Mouse (Mus musculus) liver, embryonic 16.5 days (tissue): ENCODE data around the gene Ubac2. TPM values are rescaled to one million over a fixed set of nuclear protein-coding genes. Genes with fewer than 3 reads are reported as not detected.

ENCODE experiments used
- ATAC-seq: fragments of 200-750 bp; cut with Nextera tagmentation; 2 replicates; pipeline ENCODE4 v1.8.0; 2017; ENCODE audit warnings: low read depth, mild to moderate bottlenecking, moderate number of reproducible peaks, moderate library complexity
- H3K27ac ChIP-seq: fragments of 300-500 bp; sonication (generic); 2 replicates; pipeline ENCODE4 v1.5.1; 2014; ENCODE audit warnings: mild to moderate bottlenecking, low read length
- H3K27me3 ChIP-seq: fragments of 300-500 bp; sonication (generic); 2 replicates; pipeline ENCODE4 v1.6.1; 2014; ENCODE audit warnings: low read depth, low read length, mixed read lengths; ENCODE audit not compliant: control insufficient read depth, insufficient read depth
- H3K36me3 ChIP-seq: fragments of 300-500 bp; sonication (generic); 2 replicates; pipeline ENCODE4 v1.6.1; 2014; ENCODE audit warnings: mild to moderate bottlenecking; ENCODE audit not compliant: control insufficient read depth, insufficient read depth
- H3K4me1 ChIP-seq: fragments of 300-500 bp; sonication (generic); 2 replicates; pipeline ENCODE4 v1.6.1; 2014; ENCODE audit warnings: low read depth, low read length, mixed read lengths; ENCODE audit not compliant: control insufficient read depth
- H3K4me2 ChIP-seq: fragments of 300-500 bp; sonication (generic); 2 replicates; pipeline ENCODE4 v1.6.1; 2014; ENCODE audit warnings: low read depth, low read length, mixed read lengths
- H3K4me3 ChIP-seq: fragments of 300-500 bp; sonication (generic); 2 replicates; pipeline ENCODE4 v1.5.1; 2014; ENCODE audit warnings: low read depth, mild to moderate bottlenecking, low read length
- H3K9ac ChIP-seq: fragments of 300-500 bp; sonication (generic); 2 replicates; pipeline ENCODE4 v1.6.1; 2014; ENCODE audit warnings: low read depth, low read length
- H3K9me3 ChIP-seq: fragments of 300-500 bp; sonication (generic); replicated peaks from 2 replicates; pipeline ENCODE4 v1.6.1; 2016; ENCODE audit warnings: low read length; ENCODE audit not compliant: control insufficient read depth
- WGBS: fragments of 180-500 bp; shearing (Covaris S2); extraction: QIAGEN DNeasy Blood & Tissue Kit; methylation state at CpG from one replicate; pipeline ENCODE4 v1.1.7; 2014; ENCODE audit not compliant: insufficient replicate concordance; 5-methylcytosine and 5-hydroxymethylcytosine counted together
- polyA plus RNA-seq: library from polyadenylated mRNA; unstranded; fragments of >200 nt; fragmentation: Nextera tagmentation; extraction: Ambion mirVana; gene quantifications from 2 replicates; pipeline ENCODE4 v1.2.1, GENCODE M21; 2015

Ubac2 gene
- polyA plus RNA-seq, 1 experiment from 2014 or later = 22.1 TPM

- no peak overlapping the region for H3K4me3 ChIP-seq
- 0 out of 2 replicates have a peak, but pooled peaks have one; percentile 20 for ATAC-seq
- H3K4me1 ChIP-seq = peaks cover 16% of the 10 kb centered on the region
- no peaks in the 10 kb centered on the region for H3K36me3 ChIP-seq
- H3K27me3 ChIP-seq = no peaks in the 10 kb centered on the region
- 57% methylated on average over 12 of the region's 12 CpGs for WGBS
- H3K27ac ChIP-seq = no peak overlapping the region
- H3K9me3 ChIP-seq = no peaks in the 10 kb centered on the region
- H3K9ac ChIP-seq = no peak overlapping the region
- H3K4me2 ChIP-seq = no peak overlapping the region
Measured at GRCm38 (mm10) chr14:121961496-121962127, 83.2 kb downstream of the Ubac2 start.

- WGBS = 58% methylated on average over 14 of the region's 14 CpGs
- H3K9me3 ChIP-seq = no peaks in the 10 kb centered on the region
- peaks cover 14% of the 10 kb centered on the region for H3K4me1 ChIP-seq
- no peak overlapping the region for H3K9ac ChIP-seq
- H3K27me3 ChIP-seq = no peaks in the 10 kb centered on the region
- ATAC-seq = peak; percentile 35; the same call in 1 of the 2 replicates
- no peak overlapping the region for H3K27ac ChIP-seq
- H3K4me3 ChIP-seq = no peak overlapping the region
- H3K4me2 ChIP-seq = no peak overlapping the region
- H3K36me3 ChIP-seq = no peaks in the 10 kb centered on the region
Measured at GRCm38 (mm10) chr14:121962128-121962890, 83.9 kb downstream of the Ubac2 start.

- Histone ChIP-seq H3K4me2 (no peak overlapping the region), H3K27ac (peak overlapping the region; percentile 30), H3K9me3 (no peaks in the 10 kb centered on the region), H3K9ac (no peak overlapping the region), H3K27me3 (no peaks in the 10 kb centered on the region), H3K36me3 (no peaks in the 10 kb centered on the region), H3K4me3 (no peak overlapping the region), H3K4me1 (peaks cover 14% of the 10 kb centered on the region)
- WGBS = 48% methylated on average over 9 of the region's 9 CpGs
- no peak for ATAC-seq
Measured at GRCm38 (mm10) chr14:121963251-121963941, 85.0 kb downstream of the Ubac2 start.

DNA sequence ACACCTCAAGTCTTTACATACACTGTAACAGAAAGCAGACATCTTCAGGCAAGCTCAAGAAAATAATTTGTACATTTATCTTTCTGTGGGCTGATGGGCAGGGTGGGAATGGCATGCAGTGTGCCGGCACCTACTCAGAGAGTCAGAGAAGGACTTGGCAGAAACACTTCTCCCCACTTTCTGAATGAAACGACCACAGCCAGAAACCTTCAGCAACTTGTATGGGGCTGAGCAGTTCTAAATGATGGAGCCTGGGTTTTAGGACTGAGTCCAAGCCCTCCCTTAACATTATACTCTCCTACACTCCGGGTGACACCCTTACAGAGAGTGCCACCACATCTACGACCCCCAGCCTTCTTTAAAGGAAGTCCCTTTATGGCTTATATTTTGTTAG is 85.5 kb downstream of the Ubac2 start:
- Histone ChIP-seq H3K4me3 (no peak overlapping the region), H3K27me3 (no peaks in the 10 kb centered on the region), H3K36me3 (no peaks in the 10 kb centered on the region), H3K9ac (no peak overlapping the region), H3K27ac (peak overlapping the region; percentile 30), H3K9me3 (no peaks in the 10 kb centered on the region), H3K4me2 (no peak overlapping the region), H3K4me1 (peaks cover 14% of the 10 kb centered on the region)
- ATAC-seq = no peak
- WGBS = 32% methylated on average over 4 of the region's 4 CpGs

DNA sequence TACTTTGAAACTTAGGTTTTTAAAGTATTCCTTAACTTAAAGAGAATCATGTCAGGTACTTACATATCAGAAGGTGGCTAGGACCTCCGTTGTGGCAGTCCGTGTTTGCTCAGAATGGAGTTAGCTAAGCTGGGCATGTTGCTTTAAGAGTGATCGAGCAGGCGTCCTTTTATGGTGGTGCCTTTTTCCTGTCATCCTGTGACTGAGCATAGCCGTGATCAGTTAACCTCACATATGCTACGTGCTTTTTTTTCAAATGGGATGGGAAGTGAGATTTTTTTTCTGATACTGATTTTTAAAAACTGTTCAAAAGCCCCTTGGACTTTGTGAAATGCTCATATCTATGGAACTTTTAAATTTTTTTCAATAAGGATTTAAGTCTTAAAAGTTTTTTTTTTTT is 86.6 kb downstream of the Ubac2 start, which contains the start of gene Gpr183:
Gene Gpr183, minus strand, starts transcription at position 206 of the 400 bp plus-strand sequence.
- no peak within 1 kb of the TSS for H3K4me2 ChIP-seq
- no peak within 1 kb of the TSS for H3K9ac ChIP-seq
- ATAC-seq = no peak
- H3K4me3 ChIP-seq = no peak within 1 kb of the TSS
- no peaks in the 10 kb centered on the region for H3K27me3 ChIP-seq
- peaks cover 14% of the 10 kb centered on the region for H3K4me1 ChIP-seq
- H3K9me3 ChIP-seq = no peaks in the 10 kb centered on the region
- H3K27ac ChIP-seq = no peak within 1 kb of the TSS
- H3K36me3 ChIP-seq = no peaks in the 10 kb centered on the region
- 19% methylated on average over 6 of the region's 6 CpGs for WGBS

DNA sequence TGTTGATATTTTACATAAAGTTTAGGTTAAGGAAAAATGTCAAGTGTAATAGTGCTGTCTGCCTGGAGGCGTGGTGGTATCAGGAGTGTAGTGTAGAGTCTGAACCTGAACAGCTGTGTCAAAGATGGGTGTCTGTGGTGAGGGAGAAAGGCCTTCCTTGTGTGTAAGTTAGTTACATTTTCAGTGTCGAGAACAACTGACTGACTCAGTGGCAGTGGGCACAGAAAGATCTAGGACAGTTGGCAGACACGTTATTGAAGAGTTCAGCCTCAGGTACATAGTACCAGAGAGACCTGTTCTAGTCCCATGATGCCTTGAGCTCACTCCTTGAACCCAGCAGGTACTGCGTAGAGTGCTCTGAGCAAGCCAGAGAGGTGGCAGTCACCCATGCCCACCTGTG is 87.0 kb downstream of the Ubac2 start:
- Histone ChIP-seq H3K27ac (no peak overlapping the region), H3K4me2 (no peak overlapping the region), H3K9me3 (no peaks in the 10 kb centered on the region), H3K4me1 (peaks cover 14% of the 10 kb centered on the region), H3K9ac (no peak overlapping the region), H3K36me3 (no peaks in the 10 kb centered on the region), H3K27me3 (no peaks in the 10 kb centered on the region), H3K4me3 (no peak overlapping the region)
- 57% methylated on average over 4 of the region's 4 CpGs for WGBS
- no peak for ATAC-seq

GRCm38 (mm10) chr14:121967095-121967494 is 88.7 kb downstream of the Ubac2 start:
- no peaks in the 10 kb centered on the region for H3K9me3 ChIP-seq
- no peaks in the 10 kb centered on the region for H3K36me3 ChIP-seq
- H3K4me2 ChIP-seq = no peak overlapping the region
- H3K4me1 ChIP-seq = peaks cover 5% of the 10 kb centered on the region
- no peaks in the 10 kb centered on the region for H3K27me3 ChIP-seq
- WGBS = 49% methylated on average over 4 of the region's 4 CpGs
- H3K4me3 ChIP-seq = no peak overlapping the region
- no peak for ATAC-seq
- no peak overlapping the region for H3K27ac ChIP-seq
- no peak overlapping the region for H3K9ac ChIP-seq

- H3K27ac ChIP-seq = no peak overlapping the region
- ATAC-seq = no peak
Measured at GRCm38 (mm10) chr14:121970402-121970801, 92.0 kb downstream of the Ubac2 start.

DNA sequence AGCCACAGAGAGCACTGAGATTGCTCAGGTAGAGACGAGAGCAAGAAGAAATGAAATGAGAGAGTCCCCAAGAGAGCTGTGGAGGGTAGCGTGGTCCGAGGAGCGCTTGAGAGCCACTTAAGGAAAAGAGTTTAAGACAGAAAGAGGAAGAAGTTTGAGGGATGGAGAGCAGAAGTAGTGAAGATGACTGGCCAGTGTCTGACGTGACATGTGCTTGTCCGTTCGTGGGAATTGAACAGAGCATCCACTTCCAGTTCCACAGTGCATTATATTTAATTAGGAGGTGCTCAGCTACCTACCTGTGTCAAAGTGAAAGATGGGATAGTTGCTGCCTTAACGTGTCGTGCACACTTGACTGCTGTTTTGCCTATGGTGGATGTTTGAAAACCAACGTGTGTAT is 94.7 kb downstream of the Ubac2 start:
- Histone ChIP-seq H3K27ac (no peak overlapping the region), H3K36me3 (no peaks in the 10 kb centered on the region; the same call in 1 of the 2 replicates), H3K9me3 (no peaks in the 10 kb centered on the region), H3K4me1 (no peaks in the 10 kb centered on the region), H3K27me3 (no peaks in the 10 kb centered on the region), H3K9ac (no peak overlapping the region), H3K4me2 (no peak overlapping the region), H3K4me3 (no peak overlapping the region)
- WGBS = 66% methylated on average over 10 of the region's 10 CpGs
- ATAC-seq = no peak

More at GRCm38 (mm10) chr14:121970402-121970801, 92.0 kb downstream of the Ubac2 start:
- Histone ChIP-seq H3K4me2 (no peak overlapping the region), H3K9me3 (no peaks in the 10 kb centered on the region), H3K4me1 (no peaks in the 10 kb centered on the region), H3K36me3 (no peaks in the 10 kb centered on the region), H3K9ac (no peak overlapping the region), H3K4me3 (no peak overlapping the region), H3K27me3 (no peaks in the 10 kb centered on the region)
- WGBS = 79% methylated on average over 1 of the region's 1 CpGs
